Mouse (Mus musculus): ENCODE results near the gene Sltm. TPM values are rescaled to one million over a fixed set of nuclear protein-coding genes. Genes with fewer than 3 reads are reported as not detected.

Gene Sltm
- polyA plus RNA-seq (2014; fragmentation: Nextera tagmentation; extraction: Ambion mirVana) = 39.8 and 40.7 TPM in 2 replicates

GRCm38 (mm10) chr9:70542305-70543041, at the start of gene Sltm:
Gene Sltm (plus strand): TSS chr9:70542754.
- Histone ChIP-seq H3K27me3 (ENCODE audit: control insufficient read depth, insufficient read depth, low read length) (no peaks in the 10 kb centered on the region), H3K36me3 (ENCODE audit: control insufficient read depth, insufficient read depth, low read length) (peaks cover 4% of the 10 kb centered on the region; the same call in 1 of the 2 replicates)
- ATAC-seq (ENCODE audit: insufficient number of reproducible peaks, insufficient read depth, low FRiP score, low read depth) = peak; percentile 98

GRCm38 (mm10) chr9:70493038-70493437, 49.5 kb upstream of the Sltm start:
- no peak for ATAC-seq (ENCODE audit: insufficient number of reproducible peaks, insufficient read depth, low FRiP score, low read depth)
- 68% methylated on average over 2 of the region's 2 CpGs for WGBS
- H3K4me1 ChIP-seq (ENCODE audit: control insufficient read depth in 2 of 2, insufficient read depth in 2 of 2, low read length in 2 of 2) = peaks cover 0 to 25% of the 10 kb centered on the region in 2 experiments; a peak in 2 of 4 replicates
- no peak overlapping the region for H3K4me2 ChIP-seq (ENCODE audit: low read length)
- no peak overlapping the region for H3K9ac ChIP-seq (ENCODE audit: low read length)
- no peak overlapping the region for H3K27ac ChIP-seq (replicated peaks in 1 of 2; ENCODE audit: control insufficient read depth in 1 of 2, insufficient read depth in 1 of 2, low read depth in 2 of 2, low read length in 2 of 2)
- H3K36me3 ChIP-seq (ENCODE audit: control insufficient read depth, insufficient read depth, low read length) = peaks cover 27% of the 10 kb centered on the region
- H3K4me3 ChIP-seq (ENCODE audit: control insufficient read depth in 1 of 2, insufficient read depth in 1 of 2, low read depth in 1 of 2, low read length in 2 of 2) = no peak overlapping the region
- no peaks in the 10 kb centered on the region for H3K27me3 ChIP-seq (ENCODE audit: control insufficient read depth, insufficient read depth, low read length)
- no peaks in the 10 kb centered on the region for H3K9me3 ChIP-seq (ENCODE audit: control insufficient read depth, low read length)

More at GRCm38 (mm10) chr9:70542305-70543041, at the start of gene Sltm:
- under 1% methylated on average over 66 of the region's 75 CpGs for WGBS
- H3K4me1 ChIP-seq (ENCODE audit: control insufficient read depth in 2 of 2, insufficient read depth in 2 of 2, low read length in 2 of 2) = peaks cover 0 to 20% of the 10 kb centered on the region in 2 experiments; a peak in 3 of 4 replicates
- peak within 1 kb of the TSS; percentile 94 for H3K9ac ChIP-seq (ENCODE audit: low read length)
- no peaks in the 10 kb centered on the region for H3K9me3 ChIP-seq (ENCODE audit: control insufficient read depth, low read length)
- H3K4me2 ChIP-seq (ENCODE audit: low read length) = peak within 1 kb of the TSS; percentile 88
- H3K4me3 ChIP-seq (ENCODE audit: control insufficient read depth in 1 of 2, insufficient read depth in 1 of 2, low read depth in 1 of 2, low read length in 2 of 2) = peak within 1 kb of the TSS; percentile 91 to 95
- peak within 1 kb of the TSS; percentile 97 to 98 for H3K27ac ChIP-seq (replicated peaks in 1 of 2; ENCODE audit: control insufficient read depth in 1 of 2, insufficient read depth in 1 of 2, low read depth in 2 of 2, low read length in 2 of 2)

- no peaks in the 10 kb centered on the region for H3K9me3 ChIP-seq (ENCODE audit: control insufficient read depth, low read length)
- no peak for ATAC-seq (ENCODE audit: insufficient number of reproducible peaks, insufficient read depth, low FRiP score, low read depth)
- H3K4me1 ChIP-seq (ENCODE audit: control insufficient read depth in 2 of 2, insufficient read depth in 2 of 2, low read length in 2 of 2) = peaks cover 0 to 28% of the 10 kb centered on the region in 2 experiments; a peak in 2 of 4 replicates
- H3K36me3 ChIP-seq (ENCODE audit: control insufficient read depth, insufficient read depth, low read length) = peaks cover 36% of the 10 kb centered on the region
- no peak overlapping the region for H3K4me2 ChIP-seq (ENCODE audit: low read length)
- H3K9ac ChIP-seq (ENCODE audit: low read length) = no peak overlapping the region
- H3K4me3 ChIP-seq (ENCODE audit: control insufficient read depth in 1 of 2, insufficient read depth in 1 of 2, low read depth in 1 of 2, low read length in 2 of 2) = no peak overlapping the region
- H3K27me3 ChIP-seq (ENCODE audit: control insufficient read depth, insufficient read depth, low read length) = no peaks in the 10 kb centered on the region
- no peak overlapping the region for H3K27ac ChIP-seq (replicated peaks in 1 of 2; ENCODE audit: control insufficient read depth in 1 of 2, insufficient read depth in 1 of 2, low read depth in 2 of 2, low read length in 2 of 2)
Measured at GRCm38 (mm10) chr9:70496990-70497389, 45.6 kb upstream of the Sltm start.

GRCm38 (mm10) chr9:70502284-70503014, 40.1 kb upstream of the Sltm start:
- peak overlapping the region; percentile 79 for H3K4me2 ChIP-seq (ENCODE audit: low read length)
- WGBS = 30% methylated on average over 10 of the region's 10 CpGs
- H3K27me3 ChIP-seq (ENCODE audit: control insufficient read depth, insufficient read depth, low read length) = no peaks in the 10 kb centered on the region
- H3K9me3 ChIP-seq (ENCODE audit: control insufficient read depth, low read length) = no peaks in the 10 kb centered on the region
- peak overlapping the region; percentile 95 for H3K9ac ChIP-seq (ENCODE audit: low read length)
- H3K4me3 ChIP-seq (ENCODE audit: control insufficient read depth in 1 of 2, insufficient read depth in 1 of 2, low read depth in 1 of 2, low read length in 2 of 2) = peak overlapping the region; percentile 82 to 90
- peaks cover 2 to 20% of the 10 kb centered on the region in 2 experiments; a peak in 3 of 4 replicates for H3K4me1 ChIP-seq (ENCODE audit: control insufficient read depth in 2 of 2, insufficient read depth in 2 of 2, low read length in 2 of 2)
- H3K36me3 ChIP-seq (ENCODE audit: control insufficient read depth, insufficient read depth, low read length) = peaks cover 21% of the 10 kb centered on the region; the same call in 1 of the 2 replicates
- ATAC-seq (ENCODE audit: insufficient number of reproducible peaks, insufficient read depth, low FRiP score, low read depth) = no peak
- peak overlapping the region; percentile 98 for H3K27ac ChIP-seq (replicated peaks in 1 of 2; ENCODE audit: control insufficient read depth in 1 of 2, insufficient read depth in 1 of 2, low read depth in 2 of 2, low read length in 2 of 2)

GRCm38 (mm10) chr9:70503015-70503603, 39.4 kb upstream of the Sltm start:
- no peaks in the 10 kb centered on the region for H3K27me3 ChIP-seq (ENCODE audit: control insufficient read depth, insufficient read depth, low read length)
- H3K4me3 ChIP-seq (ENCODE audit: control insufficient read depth in 1 of 2, insufficient read depth in 1 of 2, low read depth in 1 of 2, low read length in 2 of 2) = peak overlapping the region; percentile 82 to 90
- H3K9ac ChIP-seq (ENCODE audit: low read length) = peak overlapping the region; percentile 95
- H3K4me1 ChIP-seq (ENCODE audit: control insufficient read depth in 2 of 2, insufficient read depth in 2 of 2, low read length in 2 of 2) = peaks cover 2 to 18% of the 10 kb centered on the region in 2 experiments; a peak in 3 of 4 replicates
- peak; percentile 91 for ATAC-seq (ENCODE audit: insufficient number of reproducible peaks, insufficient read depth, low FRiP score, low read depth)
- H3K9me3 ChIP-seq (ENCODE audit: control insufficient read depth, low read length) = no peaks in the 10 kb centered on the region
- under 1% methylated on average over 51 of the region's 70 CpGs for WGBS
- H3K4me2 ChIP-seq (ENCODE audit: low read length) = peak overlapping the region; percentile 79
- peak overlapping the region; percentile 98 for H3K27ac ChIP-seq (replicated peaks in 1 of 2; ENCODE audit: control insufficient read depth in 1 of 2, insufficient read depth in 1 of 2, low read depth in 2 of 2, low read length in 2 of 2)
- peaks cover 20% of the 10 kb centered on the region; the same call in 1 of the 2 replicates for H3K36me3 ChIP-seq (ENCODE audit: control insufficient read depth, insufficient read depth, low read length)

- Histone ChIP-seq H3K9ac (ENCODE audit: low read length) (peak within 1 kb of the TSS; percentile 95), H3K4me2 (ENCODE audit: low read length) (peak within 1 kb of the TSS; percentile 79), H3K9me3 (ENCODE audit: control insufficient read depth, low read length) (no peaks in the 10 kb centered on the region), H3K4me1 (ENCODE audit: control insufficient read depth in 2 of 2, insufficient read depth in 2 of 2, low read length in 2 of 2) (peaks cover 2 to 13% of the 10 kb centered on the region in 2 experiments; a peak in 3 of 4 replicates), H3K27ac (replicated peaks in 1 of 2; ENCODE audit: control insufficient read depth in 1 of 2, insufficient read depth in 1 of 2, low read depth in 2 of 2, low read length in 2 of 2) (peak within 1 kb of the TSS; percentile 98), H3K4me3 (ENCODE audit: control insufficient read depth in 1 of 2, insufficient read depth in 1 of 2, low read depth in 1 of 2, low read length in 2 of 2) (peak within 1 kb of the TSS; percentile 82 to 90), H3K27me3 (ENCODE audit: control insufficient read depth, insufficient read depth, low read length) (no peaks in the 10 kb centered on the region), H3K36me3 (ENCODE audit: control insufficient read depth, insufficient read depth, low read length) (peaks cover 14% of the 10 kb centered on the region; the same call in 1 of the 2 replicates)
- WGBS = under 1% methylated on average over 45 of the region's 45 CpGs
- peak; percentile 93 for ATAC-seq (ENCODE audit: insufficient number of reproducible peaks, insufficient read depth, low FRiP score, low read depth)
Measured at GRCm38 (mm10) chr9:70503626-70504041, 38.9 kb upstream of the Sltm start, which contains the start of gene Rnf111. Gene Rnf111 (minus strand): TSS chr9:70503725.

GRCm38 (mm10) chr9:70506186-70506585, 36.4 kb upstream of the Sltm start:
- 60% methylated on average over 2 of the region's 2 CpGs for WGBS
- Histone ChIP-seq H3K27ac (replicated peaks in 1 of 2; ENCODE audit: control insufficient read depth in 1 of 2, insufficient read depth in 1 of 2, low read depth in 2 of 2, low read length in 2 of 2) (no peak overlapping the region), H3K36me3 (ENCODE audit: control insufficient read depth, insufficient read depth, low read length) (0 out of 2 replicates have a peak, but pooled peaks cover 5% of the 10 kb centered on the region), H3K27me3 (ENCODE audit: control insufficient read depth, insufficient read depth, low read length) (no peaks in the 10 kb centered on the region), H3K4me1 (ENCODE audit: control insufficient read depth in 2 of 2, insufficient read depth in 2 of 2, low read length in 2 of 2) (peaks cover 2 to 9% of the 10 kb centered on the region in 2 experiments), H3K9ac (ENCODE audit: low read length) (no peak overlapping the region), H3K9me3 (ENCODE audit: control insufficient read depth, low read length) (no peaks in the 10 kb centered on the region), H3K4me2 (ENCODE audit: low read length) (no peak overlapping the region), H3K4me3 (ENCODE audit: control insufficient read depth in 1 of 2, insufficient read depth in 1 of 2, low read depth in 1 of 2, low read length in 2 of 2) (no peak overlapping the region)
- ATAC-seq (ENCODE audit: insufficient number of reproducible peaks, insufficient read depth, low FRiP score, low read depth) = no peak

Measured in heart, embryonic 14.5 days (tissue).